Mouse (Mus musculus): ENCODE data around the gene Olfr870.
"Not testable (repeated sequence)": the region's sequence is repeated elsewhere in the genome, so short reads cannot be mapped to it uniquely, and the experiment has no call there.

The Olfr870 gene

DNA sequence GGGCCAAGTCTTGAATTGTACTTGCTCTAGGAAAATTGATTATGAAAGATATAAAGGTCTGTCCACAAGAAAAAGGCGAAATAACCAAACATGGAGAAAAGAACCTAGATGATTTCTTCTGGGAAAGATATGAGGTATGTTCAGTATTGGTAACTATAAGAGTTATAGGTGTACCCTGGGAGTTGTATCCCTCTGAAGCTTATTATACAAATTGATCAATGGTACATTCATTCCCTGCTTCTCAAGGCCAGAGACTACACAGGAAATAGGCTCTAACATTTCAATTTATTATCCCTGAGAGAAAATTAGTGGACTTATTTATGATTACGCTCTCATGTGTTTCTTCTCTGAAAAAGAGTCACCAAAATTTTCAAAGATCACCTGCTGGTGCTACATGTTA, at the start of gene Olfr870:
Gene Olfr870 (minus strand): TSS at position 101 of the 400 bp plus-strand sequence.
- no peak for DNase-seq

DNA sequence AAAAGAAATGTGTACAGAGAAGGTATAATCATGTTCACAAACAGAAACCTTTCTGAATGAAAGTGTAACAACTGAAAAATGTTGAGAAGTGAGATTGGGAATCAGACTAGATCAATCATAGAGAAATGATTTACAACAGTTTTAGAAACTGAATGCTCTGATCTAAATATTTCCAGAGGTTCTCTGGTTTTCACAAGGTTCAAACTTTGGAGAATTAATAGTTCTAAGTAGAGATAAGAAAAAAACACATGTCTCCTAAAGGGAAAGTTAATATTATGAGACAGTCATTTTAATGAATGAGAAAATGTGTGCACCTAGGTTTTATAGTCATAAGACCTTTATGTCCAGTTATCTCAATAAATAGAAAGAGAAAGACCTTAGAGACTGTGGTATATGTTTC, 38.0 kb upstream of the Olfr870 start, which contains the start of gene Olfr871:
Gene Olfr871 (plus strand): TSS at position 301 of the 400 bp plus-strand sequence.
- DNase-seq, result no peak

DNA sequence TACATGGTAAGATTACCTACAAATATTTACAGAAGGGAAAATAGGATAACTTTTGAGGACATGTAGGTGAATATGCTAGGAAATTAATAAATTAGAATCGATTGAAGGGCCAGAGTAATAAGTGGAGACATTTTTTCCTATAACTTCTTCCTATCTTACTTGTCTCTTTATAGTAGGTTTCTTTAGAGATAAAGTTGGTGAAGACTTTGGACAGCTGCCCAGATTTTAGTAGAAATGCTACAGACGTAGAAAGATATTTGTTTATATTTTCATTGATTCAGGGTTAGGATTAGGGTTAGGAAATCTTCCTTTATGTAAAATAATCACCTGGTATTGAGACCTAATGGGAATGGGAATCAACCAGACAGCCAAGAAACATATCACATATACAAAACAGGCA, 37.6 kb upstream of the Olfr870 start:
- DNase-seq, result no peak

DNA sequence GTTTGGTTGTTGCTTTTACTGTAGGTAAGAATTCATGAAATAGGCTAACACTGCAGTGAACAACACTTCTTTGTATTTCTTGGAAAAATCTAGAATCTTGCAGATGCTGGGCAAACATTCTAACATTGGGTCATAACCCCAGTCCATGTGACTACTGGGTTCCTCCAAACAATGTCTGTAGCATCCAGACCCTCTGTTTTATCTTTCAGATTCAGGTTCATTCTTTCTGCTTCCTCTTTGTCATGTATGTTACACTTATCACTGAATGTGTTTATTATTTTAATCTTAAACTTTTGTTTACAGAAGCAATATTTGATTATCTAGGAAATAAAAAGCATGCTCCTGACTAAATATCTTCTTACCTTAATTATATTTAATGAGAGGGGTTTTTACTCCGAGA, 37.0 kb upstream of the Olfr870 start:
- no peak for DNase-seq

DNA sequence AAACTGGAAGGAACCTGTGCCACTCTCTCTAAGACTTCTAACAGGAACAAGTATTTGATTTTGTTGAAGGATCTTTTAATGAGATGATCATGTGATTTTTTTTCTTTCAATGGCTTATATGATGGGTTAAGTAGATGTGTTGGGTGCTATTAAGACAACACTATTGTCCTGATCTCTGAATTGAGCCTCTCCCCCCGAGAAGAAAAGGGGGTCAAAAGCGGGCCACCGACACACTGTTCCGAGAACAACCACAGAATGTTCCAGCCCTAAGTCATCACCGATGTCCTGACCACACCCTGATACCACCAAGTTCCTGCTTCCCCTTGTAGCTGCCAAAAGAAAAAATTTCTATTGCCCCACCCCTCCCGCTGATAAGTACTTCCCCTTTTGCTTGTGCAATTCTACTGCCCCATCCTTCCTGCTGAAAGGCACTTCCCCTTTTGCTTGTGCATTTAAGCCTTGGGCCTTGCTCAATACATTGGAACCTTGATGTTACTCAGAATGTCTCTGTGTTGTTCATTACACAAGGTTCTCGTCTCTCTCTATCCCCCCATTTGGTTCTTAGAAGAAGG, 29.6 kb upstream of the Olfr870 start:
- not testable (repeated sequence) for DNase-seq

DNA sequence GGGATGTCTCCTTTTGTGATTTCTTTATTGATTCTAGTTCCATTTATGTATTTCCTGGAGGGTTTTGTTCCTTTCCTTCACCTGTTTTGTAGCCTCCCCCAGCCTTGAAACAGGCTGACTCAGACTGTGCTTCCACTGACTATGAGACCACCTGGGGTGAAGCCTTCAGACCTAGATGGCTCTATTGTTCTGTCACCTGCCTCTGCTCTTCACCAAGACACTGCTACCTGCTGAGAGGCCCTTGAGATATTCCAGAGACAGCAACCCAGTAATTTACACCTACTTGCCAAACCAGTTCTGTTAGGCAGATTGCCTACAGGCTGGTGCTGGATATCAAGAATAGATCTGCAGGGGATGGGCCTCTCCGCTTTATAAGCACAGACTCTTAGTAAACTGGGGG, 28.3 kb upstream of the Olfr870 start:
- DNase-seq, result no peak

DNA sequence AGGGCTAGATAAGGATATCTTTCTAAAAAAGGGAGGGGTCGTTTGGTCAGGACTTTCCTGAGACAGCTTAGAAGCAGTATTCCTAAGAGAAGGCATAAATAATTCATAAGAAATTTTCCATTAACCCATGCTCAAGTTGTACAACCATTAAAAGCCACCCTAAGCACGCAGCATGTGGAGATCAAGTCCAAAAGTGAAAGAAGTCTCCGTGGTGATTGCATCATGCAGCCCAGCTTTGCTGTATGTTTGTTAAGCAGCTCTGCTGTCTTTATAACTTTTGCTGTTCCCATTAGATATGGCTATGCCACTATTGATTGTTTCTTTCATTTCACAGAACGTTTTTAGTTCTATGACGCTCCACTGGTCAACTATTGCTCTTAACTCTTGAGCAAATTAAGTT, 5.6 kb upstream of the Olfr870 start:
- DNase-seq, result no peak

DNA sequence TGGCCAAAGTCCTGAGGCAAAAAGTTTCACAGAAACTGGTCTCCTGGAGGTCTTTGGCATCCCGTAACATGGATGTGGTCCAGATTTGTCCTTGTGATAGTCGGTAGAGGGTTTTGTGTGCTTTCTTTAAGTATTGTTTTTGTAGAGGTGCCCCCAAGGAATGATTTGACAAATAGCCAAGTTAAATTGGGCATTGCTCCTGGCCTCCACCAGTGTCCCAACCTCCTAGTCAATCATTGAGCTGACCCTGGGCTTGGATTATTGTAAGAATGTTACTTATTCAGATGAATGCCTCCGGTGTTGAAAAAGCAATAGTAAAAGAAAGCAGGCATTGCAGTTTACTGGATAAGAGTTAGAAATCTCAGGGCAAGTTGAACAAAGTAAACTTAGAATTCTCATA, 24.2 kb downstream of the Olfr870 start:
- no peak for DNase-seq

DNA sequence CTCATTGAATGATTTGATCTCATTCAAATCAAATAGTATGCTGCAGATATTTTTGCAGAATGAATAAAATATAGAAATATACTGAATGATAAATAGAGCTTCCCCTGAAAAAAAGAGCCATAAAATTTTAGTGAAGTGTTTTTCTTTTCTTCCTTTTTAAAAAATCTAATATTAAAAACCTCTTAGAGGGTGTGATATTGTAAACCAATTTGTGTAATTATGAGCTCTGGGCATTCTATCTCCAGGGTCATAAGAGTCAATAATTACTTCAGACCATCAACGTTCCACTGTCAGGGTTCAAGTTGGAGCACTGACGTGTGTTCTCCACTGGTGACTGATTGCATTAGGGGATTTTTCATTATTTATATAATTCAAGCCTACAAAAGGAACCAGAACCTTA, 45.1 kb downstream of the Olfr870 start, which contains the start of gene Olfr869:
Gene Olfr869 (plus strand): TSS at position 301 of the 400 bp plus-strand sequence.
- DNase-seq, result no peak

All from right cerebral cortex, postnatal 25 days (tissue).